Mouse (Mus musculus) liver, embryonic 14.5 days (tissue): ENCODE data around the gene Tubg1.

Experiments used
- CTCF ChIP-seq: IDR thresholded peaks from 2 replicates; pipeline ENCODE4 v1.5.1; 2016; ENCODE audit warnings: antibody characterized with exemption, low read depth, control low read depth
- EP300 ChIP-seq: IDR thresholded peaks from 2 replicates; pipeline ENCODE4 v1.6.1; 2016; ENCODE audit warnings: antibody characterized with exemption, low read depth

DNA sequence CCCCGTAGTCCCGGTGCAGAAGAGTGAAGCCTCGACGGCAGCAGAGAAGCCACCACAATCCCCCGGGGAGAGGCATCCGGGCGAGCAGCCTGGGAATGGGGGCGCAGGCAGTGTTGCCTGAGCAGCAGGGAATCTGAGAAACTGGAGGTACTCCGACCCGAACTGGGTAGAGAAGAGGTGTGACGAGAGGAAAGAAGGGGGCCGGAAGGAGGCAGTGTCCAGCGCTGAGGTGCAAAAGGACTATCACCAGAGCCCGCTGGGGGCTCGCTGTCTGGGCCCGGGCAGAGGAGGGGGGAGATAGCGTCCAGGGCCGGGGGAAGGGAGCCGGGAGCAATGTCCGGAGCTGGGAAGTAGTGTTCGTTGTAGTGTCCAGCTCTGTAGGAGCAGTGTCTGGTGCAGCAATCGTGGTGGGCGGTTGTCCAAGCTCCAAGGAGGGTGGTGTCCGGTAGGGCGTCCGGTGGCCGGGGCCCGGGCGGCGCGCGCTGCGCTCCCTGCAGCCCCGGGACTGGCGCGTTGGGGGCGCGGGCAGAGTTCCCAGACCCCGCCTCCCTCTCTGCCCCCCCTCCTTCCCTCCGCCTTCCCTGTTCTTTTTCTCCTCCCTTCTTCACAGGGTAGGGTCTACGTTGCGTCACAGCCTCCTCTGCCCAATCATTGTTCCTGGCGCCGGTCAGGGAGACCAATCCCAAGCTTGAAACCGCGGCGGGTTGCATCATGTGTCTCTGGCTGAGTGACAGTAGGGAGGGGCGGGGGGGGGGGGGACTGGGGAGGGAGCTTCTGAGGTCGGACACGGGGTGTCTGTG, 51.3 kb downstream of the Tubg1 start, which contains the start of gene Plekhh3:
- TF ChIP-seq CTCF, result 0 out of 2 replicates have a peak, but pooled peaks have one; percentile 4
- TF ChIP-seq EP300, result no peak
